Mouse (Mus musculus) thymus, adult 2 months (tissue): ENCODE results near the gene Crocc.

Experiments used
- CTCF ChIP-seq: fragments of 200-500 bp; IDR thresholded peaks from 2 replicates; pipeline ENCODE4 v1.5.1; 2012; ENCODE audit warnings: mild to moderate bottlenecking, control low read depth, low read length, moderate library complexity, borderline replicate concordance; ENCODE audit not compliant: control insufficient read depth, poor library complexity, insufficient read depth; ENCODE audit errors: extremely low read depth
- POLR2A ChIP-seq: fragments of 200-500 bp; IDR thresholded peaks from 2 replicates; pipeline ENCODE4 v1.6.1; 2012; ENCODE audit warnings: mild to moderate bottlenecking, low read length, control low read depth, moderate library complexity; ENCODE audit not compliant: control insufficient read depth, poor library complexity, insufficient read depth; ENCODE audit errors: extremely low read depth

- TF ChIP-seq CTCF (no peak), POLR2A (no peak)
Measured at GRCm38 (mm10) chr4:141053568-141054161, 6.7 kb downstream of the Crocc start.
